Mouse (Mus musculus): Measurements from ENCODE around the gene Mak. TPM values are rescaled to one million over a fixed set of nuclear protein-coding genes. Genes with fewer than 3 reads are reported as not detected.

The Mak gene
- polyA plus RNA-seq, 1 experiment: not detected

DNA sequence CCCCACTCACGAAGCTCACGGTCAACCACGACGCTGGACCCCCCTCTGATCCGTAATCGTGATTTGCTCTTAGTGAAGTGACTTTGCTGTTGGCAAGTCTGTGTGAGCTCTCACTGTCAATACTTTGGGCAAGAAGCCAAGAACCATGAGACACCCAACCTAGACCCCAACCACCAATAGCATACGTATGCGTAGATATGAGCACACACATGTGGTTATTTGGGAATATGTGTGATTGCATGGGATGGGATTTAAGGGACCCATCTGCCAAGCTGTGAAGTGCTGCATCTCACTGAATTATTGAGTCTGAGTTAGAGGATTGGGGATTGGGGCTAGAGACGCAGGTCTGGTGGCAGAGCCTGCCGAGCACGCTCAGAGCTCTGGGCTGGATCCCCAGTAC, 7.9 kb downstream of the Mak start:
- H3K36me3 ChIP-seq (ENCODE audit: control insufficient read depth, insufficient read depth): no peaks in the 10 kb centered on the region
- no peak overlapping the region for H3K4me3 ChIP-seq (ENCODE audit: insufficient read depth, poor library complexity, severe bottlenecking)
- no peaks in the 10 kb centered on the region for H3K79me3 ChIP-seq (ENCODE audit: low read depth)
- H3K27me3 ChIP-seq (ENCODE audit: control insufficient read depth, insufficient read depth, insufficient read length): peaks cover 31% of the 10 kb centered on the region
- H3ac ChIP-seq (ENCODE audit: control insufficient read depth, insufficient read length, low read depth): no peak overlapping the region
- no peaks in the 10 kb centered on the region for H3K79me2 ChIP-seq (ENCODE audit: control insufficient read depth, insufficient read depth)
- TF ChIP-seq MAX (IDR thresholded peaks at IDR 0.05): no peak
- TF ChIP-seq CTCF (IDR thresholded peaks at IDR 0.05; ENCODE audit: control insufficient read depth, insufficient read depth, insufficient read length): no peak
- TF ChIP-seq CEBPB (IDR thresholded peaks at IDR 0.05; ENCODE audit: low read depth): no peak
- no peak for TF ChIP-seq FOSL1 (IDR thresholded peaks at IDR 0.05; ENCODE audit: insufficient read depth, low read length, poor library complexity, severe bottlenecking)
- TF ChIP-seq MYOD1 (IDR thresholded peaks at IDR 0.05; ENCODE audit: control insufficient read depth, insufficient read length, low read depth): no peak
- no peak for TF ChIP-seq USF1 (IDR thresholded peaks at IDR 0.05; ENCODE audit: low read depth)
- TF ChIP-seq MYOG (IDR thresholded peaks at IDR 0.05; ENCODE audit: control insufficient read depth, extremely low read depth, insufficient read length): no peak

DNA sequence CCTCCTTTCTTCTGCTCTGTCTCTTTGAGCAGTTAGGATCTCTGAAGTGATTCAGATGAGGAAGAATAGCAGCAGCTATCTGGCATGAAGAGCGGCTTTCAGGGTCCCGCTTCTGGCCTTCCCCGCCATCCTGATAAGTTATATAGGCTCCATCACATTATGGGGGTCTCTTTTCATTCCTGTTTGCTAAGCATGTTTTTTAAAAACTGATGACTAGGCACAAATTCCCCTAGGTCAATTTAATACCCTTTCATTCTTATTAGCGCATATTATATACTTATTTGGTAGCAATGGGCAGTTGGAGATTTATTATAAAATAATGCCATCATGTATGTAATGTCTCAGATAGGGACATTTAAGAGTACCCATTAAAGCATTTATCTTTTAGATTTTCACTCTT, 11.9 kb downstream of the Mak start:
- no peak overlapping the region for H3ac ChIP-seq (ENCODE audit: control insufficient read depth, insufficient read length, low read depth)
- no peaks in the 10 kb centered on the region for H3K36me3 ChIP-seq (ENCODE audit: control insufficient read depth, insufficient read depth)
- no peak for TF ChIP-seq CTCF (IDR thresholded peaks at IDR 0.05; ENCODE audit: control insufficient read depth, insufficient read depth, insufficient read length)
- TF ChIP-seq MYOG (IDR thresholded peaks at IDR 0.05; ENCODE audit: control insufficient read depth, extremely low read depth, insufficient read length): no peak
- no peak for TF ChIP-seq FOSL1 (IDR thresholded peaks at IDR 0.05; ENCODE audit: insufficient read depth, low read length, poor library complexity, severe bottlenecking)
- no peak for TF ChIP-seq CEBPB (IDR thresholded peaks at IDR 0.05; ENCODE audit: low read depth)
- TF ChIP-seq USF1 (IDR thresholded peaks at IDR 0.05; ENCODE audit: low read depth): no peak
- no peak for TF ChIP-seq MAX (IDR thresholded peaks at IDR 0.05)
- no peak for TF ChIP-seq MYOD1 (IDR thresholded peaks at IDR 0.05; ENCODE audit: control insufficient read depth, insufficient read length, low read depth)
- H3K4me3 ChIP-seq (ENCODE audit: insufficient read depth, poor library complexity, severe bottlenecking): no peak overlapping the region
- no peaks in the 10 kb centered on the region for H3K79me2 ChIP-seq (ENCODE audit: control insufficient read depth, insufficient read depth)
- H3K79me3 ChIP-seq (ENCODE audit: low read depth): no peaks in the 10 kb centered on the region
- peaks cover 16% of the 10 kb centered on the region for H3K27me3 ChIP-seq (ENCODE audit: control insufficient read depth, insufficient read depth, insufficient read length)

DNA sequence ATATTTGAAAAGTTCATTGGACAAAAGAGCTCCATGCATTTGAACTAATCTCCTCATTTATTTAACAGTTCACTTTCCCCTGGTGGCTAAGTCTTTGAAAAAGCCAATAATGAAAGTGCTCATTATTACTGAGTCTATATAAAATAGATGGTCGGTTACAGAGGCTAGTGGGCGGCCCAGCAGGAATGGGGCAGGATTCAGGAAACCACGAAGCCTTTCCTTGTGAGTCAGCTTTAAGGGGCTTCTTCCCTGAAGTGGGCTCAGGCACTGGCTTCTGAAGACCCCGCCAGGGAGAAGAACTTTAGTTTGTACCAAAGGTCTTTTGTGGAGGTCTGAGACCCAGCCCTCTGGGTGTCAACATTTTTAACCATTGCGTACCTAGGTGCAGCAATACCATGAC, 27.5 kb downstream of the Mak start:
- no peaks in the 10 kb centered on the region for H3K36me3 ChIP-seq (ENCODE audit: control insufficient read depth, insufficient read depth)
- no peak overlapping the region for H3K4me3 ChIP-seq (ENCODE audit: insufficient read depth, poor library complexity, severe bottlenecking)
- TF ChIP-seq MYOG (IDR thresholded peaks at IDR 0.05; ENCODE audit: control insufficient read depth, extremely low read depth, insufficient read length): no peak
- TF ChIP-seq USF1 (IDR thresholded peaks at IDR 0.05; ENCODE audit: low read depth): no peak
- no peaks in the 10 kb centered on the region for H3K79me3 ChIP-seq (ENCODE audit: low read depth)
- no peak overlapping the region for H3ac ChIP-seq (ENCODE audit: control insufficient read depth, insufficient read length, low read depth)
- H3K79me2 ChIP-seq (ENCODE audit: control insufficient read depth, insufficient read depth): no peaks in the 10 kb centered on the region
- H3K27me3 ChIP-seq (ENCODE audit: control insufficient read depth, insufficient read depth, insufficient read length): peaks cover 11% of the 10 kb centered on the region

DNA sequence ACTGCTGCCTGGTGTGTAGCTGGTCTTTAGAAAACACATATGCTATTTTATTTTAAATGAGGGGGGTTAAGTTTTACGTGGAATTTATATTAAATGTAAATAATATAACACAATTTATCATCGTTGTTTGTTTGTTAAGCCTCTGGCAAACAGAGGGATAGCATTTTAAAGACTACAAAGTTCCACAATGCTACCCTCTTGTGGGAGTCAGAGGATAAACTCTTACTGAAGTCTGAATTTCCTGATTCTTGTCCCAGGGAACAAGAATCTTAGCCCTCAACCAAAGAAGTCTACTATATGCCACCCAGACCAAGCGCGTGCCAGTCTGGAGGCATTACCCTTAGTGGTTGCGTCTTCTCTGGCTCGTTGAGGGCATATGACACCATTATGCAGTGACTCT, 32.2 kb downstream of the Mak start:
- Histone ChIP-seq H3ac (ENCODE audit: control insufficient read depth, insufficient read length, low read depth) (no peak overlapping the region), H3K36me3 (ENCODE audit: control insufficient read depth, insufficient read depth) (no peaks in the 10 kb centered on the region), H3K79me2 (ENCODE audit: control insufficient read depth, insufficient read depth) (no peaks in the 10 kb centered on the region), H3K79me3 (ENCODE audit: low read depth) (no peaks in the 10 kb centered on the region), H3K4me3 (ENCODE audit: insufficient read depth, poor library complexity, severe bottlenecking) (no peak overlapping the region), H3K27me3 (ENCODE audit: control insufficient read depth, insufficient read depth, insufficient read length) (peaks cover 13% of the 10 kb centered on the region)
- TF ChIP-seq MAX (IDR thresholded peaks at IDR 0.05) (no peak), FOSL1 (IDR thresholded peaks at IDR 0.05; ENCODE audit: insufficient read depth, low read length, poor library complexity, severe bottlenecking) (no peak), MYOG (IDR thresholded peaks at IDR 0.05; ENCODE audit: control insufficient read depth, extremely low read depth, insufficient read length) (no peak), CEBPB (IDR thresholded peaks at IDR 0.05; ENCODE audit: low read depth) (no peak), MYOD1 (IDR thresholded peaks at IDR 0.05; ENCODE audit: control insufficient read depth, insufficient read length, low read depth) (no peak), CTCF (IDR thresholded peaks at IDR 0.05; ENCODE audit: control insufficient read depth, insufficient read depth, insufficient read length) (no peak), USF1 (IDR thresholded peaks at IDR 0.05; ENCODE audit: low read depth) (no peak)

DNA sequence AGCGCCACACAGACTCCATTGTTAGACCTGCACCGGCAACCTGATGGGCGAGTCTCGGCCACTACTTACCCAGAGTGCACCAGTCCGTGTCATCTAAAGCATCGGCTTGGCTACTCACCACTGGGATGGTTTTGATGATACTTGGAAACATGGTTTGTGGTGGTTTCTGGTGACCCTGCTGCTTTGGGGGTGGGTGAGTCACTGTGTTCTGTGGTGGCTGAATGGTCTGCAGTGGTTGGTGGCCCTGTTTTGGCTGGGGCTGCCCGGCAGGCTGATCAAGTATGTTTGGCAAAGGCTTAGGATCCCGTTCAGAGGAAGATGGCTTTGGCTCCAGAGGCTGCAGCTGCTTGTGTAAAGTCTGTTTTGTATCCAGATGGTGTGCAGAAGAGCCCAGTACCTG, 33.6 kb downstream of the Mak start:
- Histone ChIP-seq H3K4me3 (ENCODE audit: insufficient read depth, poor library complexity, severe bottlenecking) (no peak overlapping the region), H3K27me3 (ENCODE audit: control insufficient read depth, insufficient read depth, insufficient read length) (peaks cover 13% of the 10 kb centered on the region), H3K79me3 (ENCODE audit: low read depth) (no peaks in the 10 kb centered on the region), H3ac (ENCODE audit: control insufficient read depth, insufficient read length, low read depth) (no peak overlapping the region), H3K36me3 (ENCODE audit: control insufficient read depth, insufficient read depth) (no peaks in the 10 kb centered on the region), H3K79me2 (ENCODE audit: control insufficient read depth, insufficient read depth) (no peaks in the 10 kb centered on the region)
- TF ChIP-seq MYOD1 (IDR thresholded peaks at IDR 0.05; ENCODE audit: control insufficient read depth, insufficient read length, low read depth): no peak
- no peak for TF ChIP-seq FOSL1 (IDR thresholded peaks at IDR 0.05; ENCODE audit: insufficient read depth, low read length, poor library complexity, severe bottlenecking)
- no peak for TF ChIP-seq CTCF (IDR thresholded peaks at IDR 0.05; ENCODE audit: control insufficient read depth, insufficient read depth, insufficient read length)
- TF ChIP-seq CEBPB (IDR thresholded peaks at IDR 0.05; ENCODE audit: low read depth): no peak
- no peak for TF ChIP-seq USF1 (IDR thresholded peaks at IDR 0.05; ENCODE audit: low read depth)
- no peak for TF ChIP-seq MAX (IDR thresholded peaks at IDR 0.05)
- no peak for TF ChIP-seq MYOG (IDR thresholded peaks at IDR 0.05; ENCODE audit: control insufficient read depth, extremely low read depth, insufficient read length)

DNA sequence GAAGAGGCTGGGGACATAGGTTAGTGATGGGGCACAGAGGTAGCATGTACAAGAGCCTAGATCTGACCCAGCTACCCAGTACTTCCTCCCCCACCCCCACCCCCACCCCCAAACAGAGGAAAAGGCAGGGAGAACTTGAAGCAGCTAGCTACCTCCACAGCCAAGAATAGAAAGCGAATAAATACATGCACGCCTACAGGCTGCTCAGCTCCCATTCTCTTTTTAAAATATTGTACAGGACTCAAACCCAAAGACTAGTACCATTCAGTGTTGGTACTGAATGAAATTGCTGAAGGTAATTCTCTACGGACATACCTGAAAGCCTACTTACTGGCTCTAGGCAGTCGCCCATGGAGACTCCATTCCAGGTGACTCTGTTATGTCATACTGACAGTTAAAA, 37.0 kb downstream of the Mak start:
- TF ChIP-seq CTCF (IDR thresholded peaks at IDR 0.05; ENCODE audit: control insufficient read depth, insufficient read depth, insufficient read length) (no peak), CEBPB (IDR thresholded peaks at IDR 0.05; ENCODE audit: low read depth) (no peak), USF1 (IDR thresholded peaks at IDR 0.05; ENCODE audit: low read depth) (no peak), FOSL1 (IDR thresholded peaks at IDR 0.05; ENCODE audit: insufficient read depth, low read length, poor library complexity, severe bottlenecking) (no peak), MYOD1 (IDR thresholded peaks at IDR 0.05; ENCODE audit: control insufficient read depth, insufficient read length, low read depth) (no peak), MYOG (IDR thresholded peaks at IDR 0.05; ENCODE audit: control insufficient read depth, extremely low read depth, insufficient read length) (no peak), MAX (IDR thresholded peaks at IDR 0.05) (no peak)
- Histone ChIP-seq H3K4me3 (ENCODE audit: insufficient read depth, poor library complexity, severe bottlenecking) (no peak overlapping the region), H3K79me3 (ENCODE audit: low read depth) (no peaks in the 10 kb centered on the region), H3ac (ENCODE audit: control insufficient read depth, insufficient read length, low read depth) (no peak overlapping the region), H3K27me3 (ENCODE audit: control insufficient read depth, insufficient read depth, insufficient read length) (peaks cover 15% of the 10 kb centered on the region), H3K36me3 (ENCODE audit: control insufficient read depth, insufficient read depth) (no peaks in the 10 kb centered on the region), H3K79me2 (ENCODE audit: control insufficient read depth, insufficient read depth) (no peaks in the 10 kb centered on the region)
